Mouse (Mus musculus): ENCODE measurements at regions not wholly inside any gene's neighbourhood (a gene's known extent, or its start where the extent isn't known, plus 50 kb on each side); places are given as distances from the start of the nearest gene placed in this dataset.

DNA sequence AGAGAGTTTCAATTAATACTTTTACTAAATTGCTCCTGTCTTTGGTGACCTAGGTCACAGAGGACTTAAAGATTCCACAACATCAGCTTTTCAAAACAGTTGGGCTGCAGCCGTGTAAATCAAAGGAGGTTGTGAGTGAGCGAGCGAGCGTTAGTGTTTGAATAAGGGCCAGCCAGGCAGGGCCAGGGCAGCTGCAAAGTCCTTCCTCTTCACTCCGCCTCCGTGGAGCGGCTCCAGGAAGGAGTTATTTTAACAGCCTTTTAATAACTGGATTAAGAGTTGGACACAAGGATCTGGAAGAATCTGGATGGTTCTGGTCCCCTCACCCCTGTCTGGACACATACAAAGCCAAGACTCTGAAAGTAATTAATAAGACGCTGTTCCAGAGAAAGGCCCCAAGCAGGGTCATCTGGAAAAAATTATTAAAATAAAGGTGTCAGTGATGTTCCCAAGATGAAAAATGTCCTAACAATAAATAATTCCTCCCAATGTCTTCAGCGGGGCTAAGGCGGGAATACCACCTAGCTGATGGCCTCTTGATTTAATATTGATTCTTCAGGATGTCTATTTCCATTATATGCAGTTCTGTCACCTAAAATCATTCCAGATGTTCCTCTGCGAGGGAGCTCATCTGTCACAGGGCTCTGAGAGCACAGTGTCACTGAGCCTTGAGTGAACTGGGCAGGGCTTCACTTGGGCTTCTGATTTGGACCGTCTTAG lies 105.3 kb downstream of the Evx1 start:
- no peak for DNase-seq (ENCODE audit: low spot score in 2 of 2)
- Histone ChIP-seq H3K4me3 (no peak overlapping the region), H3K27ac (no peak overlapping the region)
- no peak for TF ChIP-seq CTCF (conservative IDR thresholded peaks at IDR 0.05)

DNA sequence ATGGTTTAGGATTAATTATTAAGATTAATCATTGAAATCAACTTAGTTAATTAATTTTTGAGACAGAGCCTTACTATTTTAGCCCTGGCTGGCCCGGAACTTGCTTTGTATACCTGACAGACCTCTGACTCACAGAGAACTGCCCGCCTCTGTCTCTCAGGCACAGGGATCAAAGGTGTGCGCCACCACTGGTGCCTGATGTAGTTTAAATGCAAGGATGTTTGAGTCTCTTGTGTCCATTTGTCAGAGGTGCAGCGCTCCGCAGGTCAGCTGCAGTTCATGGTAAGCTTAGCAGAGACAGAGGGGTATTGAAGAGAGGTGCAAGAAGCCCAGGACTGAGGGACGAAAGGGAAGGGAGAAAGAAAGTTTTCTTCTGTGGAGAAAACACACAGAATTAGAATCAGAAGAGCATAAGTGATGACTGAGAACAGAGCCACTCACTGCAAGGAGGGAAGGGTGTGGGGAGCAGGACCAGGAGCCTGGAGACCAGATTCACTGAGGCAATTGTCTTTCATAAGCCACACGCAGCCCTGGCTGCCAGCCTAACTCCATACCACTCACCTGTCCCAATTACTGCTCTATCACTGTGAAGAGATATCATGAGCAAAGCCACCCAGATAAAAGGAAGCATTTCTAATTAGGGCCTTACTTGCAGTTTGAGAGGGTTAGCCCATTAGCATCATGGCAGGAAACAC lies 107.1 kb downstream of the Evx1 start:
- DNase-seq (ENCODE audit: low spot score in 2 of 2) = no peak
- Histone ChIP-seq H3K27ac (no peak overlapping the region), H3K4me3 (no peak overlapping the region)
- no peak for TF ChIP-seq CTCF (conservative IDR thresholded peaks at IDR 0.05)

DNA sequence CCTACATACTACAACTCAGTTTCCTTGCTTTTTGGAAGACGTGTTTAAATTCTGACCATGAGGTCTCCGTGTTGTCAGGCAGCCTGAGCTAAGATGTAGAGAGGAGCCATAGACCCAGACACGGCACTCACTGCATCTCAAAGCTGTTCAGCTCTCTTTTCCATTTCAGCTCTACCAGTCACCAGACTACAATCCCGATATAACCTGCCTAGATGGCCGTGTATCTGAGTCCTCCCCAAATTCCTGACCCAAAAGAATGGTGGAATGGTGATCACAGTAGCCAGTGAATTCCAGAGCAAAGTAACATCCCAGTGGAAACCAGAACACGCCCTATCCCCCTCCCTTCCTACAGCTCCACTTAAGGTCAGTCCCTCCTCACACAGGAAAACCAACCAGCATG lies 108.5 kb downstream of the Evx1 start:
- no peak for TF ChIP-seq CTCF (conservative IDR thresholded peaks at IDR 0.05)
- Histone ChIP-seq H3K27ac (no peak overlapping the region), H3K4me3 (no peak overlapping the region)
- DNase-seq (ENCODE audit: low spot score in 2 of 2) = no peak

GRCm38 (mm10) chr6:52422686-52423085 lies 109.4 kb downstream of the Evx1 start:
- H3K4me3 ChIP-seq = no peak overlapping the region
- no peak for TF ChIP-seq CTCF (conservative IDR thresholded peaks at IDR 0.05)
- H3K27ac ChIP-seq = no peak overlapping the region
- no peak for DNase-seq (ENCODE audit: low spot score in 2 of 2)

DNA sequence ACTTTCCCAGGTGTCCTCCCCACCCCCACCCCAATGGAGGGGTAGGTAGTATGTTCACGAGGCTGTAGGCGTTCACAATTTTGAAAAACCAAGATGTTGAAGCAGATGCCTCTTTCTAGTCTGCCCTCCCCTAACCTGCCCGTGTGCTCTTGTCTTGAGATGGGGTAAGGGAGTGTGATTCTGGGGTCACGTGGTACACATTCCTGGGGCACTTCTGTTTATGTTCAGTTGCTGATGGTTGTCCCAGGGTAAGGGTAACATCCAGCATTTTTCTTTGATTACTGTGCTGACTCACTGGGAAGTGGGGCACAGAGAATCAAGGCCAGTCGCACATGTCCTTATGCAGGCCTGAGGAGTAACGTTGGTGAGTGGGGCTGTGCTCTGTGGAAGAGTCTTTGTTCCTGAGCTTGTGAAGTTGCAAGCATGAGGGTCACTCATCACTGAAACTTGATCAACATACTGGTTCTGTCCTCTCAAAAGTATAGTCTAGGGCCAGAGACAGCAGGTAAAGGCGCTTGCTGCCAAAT lies 110.3 kb downstream of the Evx1 start:
- Histone ChIP-seq H3K27ac (no peak overlapping the region), H3K4me3 (no peak overlapping the region)
- TF ChIP-seq CTCF (conservative IDR thresholded peaks at IDR 0.05) = no peak
- DNase-seq (ENCODE audit: low spot score in 2 of 2) = no peak

DNA sequence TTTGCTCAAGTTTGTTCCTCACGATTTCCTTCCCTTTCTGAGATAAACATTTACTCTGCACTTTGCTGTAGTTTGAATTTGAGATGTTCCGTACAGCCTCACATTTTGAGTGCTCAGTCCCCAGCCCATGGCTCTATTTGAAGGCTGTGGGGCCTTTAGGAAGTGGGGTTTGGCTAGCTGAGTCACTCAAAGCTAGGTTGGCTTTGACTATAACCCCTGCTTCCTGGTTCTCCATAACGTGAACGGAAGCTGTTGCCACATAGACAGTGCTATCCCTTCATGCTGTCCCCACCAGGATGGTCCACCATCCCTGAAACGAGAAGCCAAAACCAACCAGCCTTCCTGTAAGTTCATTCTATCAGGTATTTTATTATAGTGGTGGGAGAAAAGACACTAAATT lies 111.1 kb downstream of the Evx1 start:
- DNase-seq (ENCODE audit: low spot score in 2 of 2) = no peak
- Histone ChIP-seq H3K27ac (no peak overlapping the region), H3K4me3 (no peak overlapping the region)
- no peak for TF ChIP-seq CTCF (conservative IDR thresholded peaks at IDR 0.05)

DNA sequence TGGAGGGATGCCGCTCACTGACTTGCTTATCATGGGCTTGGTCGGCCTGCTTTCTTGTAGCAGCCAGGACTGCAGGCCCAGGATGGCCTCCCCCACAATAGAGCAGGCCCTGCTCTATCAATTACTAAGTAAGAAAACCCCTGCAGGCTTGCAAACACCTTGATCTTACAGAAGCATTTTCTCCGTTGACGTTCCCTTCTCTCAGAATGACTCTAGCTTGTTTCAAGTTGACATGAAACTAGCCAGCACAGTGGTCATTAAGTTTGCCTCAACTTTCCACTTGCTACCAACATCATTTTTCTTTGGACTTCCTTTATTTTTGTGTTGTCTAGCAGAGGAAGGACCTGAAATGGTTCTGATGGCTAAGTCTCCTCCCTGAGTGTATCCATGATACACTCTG lies 111.8 kb downstream of the Evx1 start:
- TF ChIP-seq CTCF (conservative IDR thresholded peaks at IDR 0.05) = no peak
- Histone ChIP-seq H3K4me3 (no peak overlapping the region), H3K27ac (no peak overlapping the region)
- DNase-seq (ENCODE audit: low spot score in 2 of 2) = no peak

GRCm38 (mm10) chr6:52428489-52429203 lies 115.3 kb downstream of the Evx1 start:
- H3K4me3 ChIP-seq = no peak overlapping the region
- no peak overlapping the region for H3K27ac ChIP-seq
- no peak for TF ChIP-seq CTCF (conservative IDR thresholded peaks at IDR 0.05)
- no peak for DNase-seq (ENCODE audit: low spot score in 2 of 2)

DNA sequence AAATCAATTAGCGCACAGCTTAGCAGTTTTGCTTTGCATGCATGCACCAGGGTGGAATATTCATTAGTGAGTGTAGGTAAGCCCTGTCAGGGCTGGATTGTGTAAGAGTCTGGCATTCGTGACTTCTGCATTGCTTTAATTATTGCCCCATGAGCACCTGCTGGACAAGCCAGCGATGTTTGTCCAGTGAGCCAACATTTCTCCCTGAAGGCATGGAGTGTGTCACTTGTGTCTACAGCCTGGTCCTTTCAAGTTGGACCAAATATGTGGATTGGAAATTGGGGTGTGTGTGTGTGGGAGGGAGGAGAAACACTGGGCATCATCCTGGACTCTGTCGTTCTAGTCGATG lies 115.9 kb downstream of the Evx1 start:
- TF ChIP-seq CTCF (conservative IDR thresholded peaks at IDR 0.05) = no peak
- Histone ChIP-seq H3K27ac (no peak overlapping the region), H3K4me3 (no peak overlapping the region)
- no peak for DNase-seq (ENCODE audit: low spot score in 2 of 2)

GRCm38 (mm10) chr6:52433234-52433633 lies 119.9 kb downstream of the Evx1 start:
- DNase-seq (ENCODE audit: low spot score in 2 of 2) = no peak
- no peak for TF ChIP-seq CTCF (conservative IDR thresholded peaks at IDR 0.05)
- no peak overlapping the region for H3K27ac ChIP-seq
- H3K4me3 ChIP-seq = no peak overlapping the region

DNA sequence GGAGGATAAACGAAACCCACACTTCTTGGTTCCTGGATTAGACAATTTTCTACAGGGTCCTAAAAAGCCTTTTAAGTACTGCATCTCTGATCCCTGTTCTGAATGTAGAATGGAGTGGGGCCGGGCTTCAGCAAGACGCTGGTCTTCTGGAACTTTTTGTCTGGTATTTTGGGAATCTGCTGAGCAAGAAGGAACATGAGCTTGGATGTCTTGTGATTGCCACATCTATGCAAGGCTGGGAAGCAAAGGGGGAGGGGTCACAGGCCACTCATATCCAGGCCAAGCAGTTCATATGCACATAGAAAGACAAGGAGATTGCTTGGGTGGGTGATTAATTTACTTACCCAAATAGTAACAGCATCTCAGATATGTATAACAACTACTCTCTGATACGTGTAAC lies 121.5 kb downstream of the Evx1 start:
- TF ChIP-seq CTCF (conservative IDR thresholded peaks at IDR 0.05) = no peak
- no peak for DNase-seq (ENCODE audit: low spot score in 2 of 2)
- H3K27ac ChIP-seq = no peak overlapping the region
- H3K4me3 ChIP-seq = no peak overlapping the region

DNA sequence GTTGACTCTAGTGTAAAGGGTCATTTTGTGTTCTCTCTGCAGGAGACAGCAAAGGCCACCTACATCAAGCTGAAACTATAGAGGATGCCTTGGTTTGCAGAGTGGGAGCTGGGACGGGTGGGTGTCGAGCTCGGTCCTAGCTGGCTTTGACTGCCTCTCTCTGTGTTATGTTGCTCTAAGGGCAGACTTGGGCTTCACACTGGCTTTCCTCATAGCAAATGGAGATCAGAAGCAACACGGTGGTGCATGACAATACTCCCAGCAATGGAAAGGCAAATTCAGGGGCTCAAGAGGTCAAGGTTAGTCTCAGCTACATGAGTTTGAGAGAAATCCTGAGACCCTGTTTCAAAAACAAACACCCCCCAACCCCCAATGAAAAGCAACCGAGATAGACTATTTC lies 122.1 kb downstream of the Evx1 start:
- Histone ChIP-seq H3K4me3 (no peak overlapping the region), H3K27ac (no peak overlapping the region)
- no peak for DNase-seq (ENCODE audit: low spot score in 2 of 2)
- TF ChIP-seq CTCF (conservative IDR thresholded peaks at IDR 0.05) = no peak

- DNase-seq (ENCODE audit: low spot score in 2 of 2) = no peak
Observed at GRCm38 (mm10) chr6:52438366-52438765, 125.1 kb downstream of the Evx1 start.

More at GRCm38 (mm10) chr6:52438366-52438765, 125.1 kb downstream of the Evx1 start:
- H3K4me3 ChIP-seq = no peak overlapping the region
- no peak for TF ChIP-seq CTCF (conservative IDR thresholded peaks at IDR 0.05)
- H3K27ac ChIP-seq = no peak overlapping the region
